Mouse (Mus musculus) urinary bladder, postnatal 36 days (tissue): ENCODE results near the gene Ptprt.
A peak's percentile ranks its signal among the peaks of the same experiment; 100 is the strongest.

Experiments
- DNase-seq, 2 experiments: peaks; one replicate each; pipeline ENCODE4 v3.0.0; 2022; ENCODE audit warnings: low spot score in 2 of 2, mixed read lengths in 1 of 2

Ptprt gene

GRCm38 (mm10) chr2:162411014-162411413 lies 249.9 kb downstream of the Ptprt start:
- DNase-seq: no peak

DNA sequence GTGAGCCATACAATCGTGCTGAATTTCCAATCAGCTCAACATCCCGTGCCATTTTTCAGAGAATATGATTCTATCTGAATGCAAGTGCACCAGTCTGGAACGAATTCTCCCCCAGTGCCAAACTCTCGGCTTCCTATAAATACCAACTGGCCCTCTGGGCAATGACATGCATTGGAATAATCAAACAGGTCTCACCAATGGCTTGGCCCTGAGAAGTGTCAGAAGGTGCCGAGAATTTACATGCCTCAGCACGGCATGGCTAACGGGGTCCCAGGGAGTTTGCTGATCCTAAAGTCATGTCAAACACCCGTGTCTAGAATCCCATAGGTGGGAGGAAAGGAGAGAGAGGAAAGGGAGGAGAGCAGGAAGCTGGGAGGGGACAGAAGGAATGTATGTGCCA lies 251.7 kb downstream of the Ptprt start:
- DNase-seq: no peak

GRCm38 (mm10) chr2:162401316-162402100 lies 259.4 kb downstream of the Ptprt start:
- DNase-seq: no peak

DNA sequence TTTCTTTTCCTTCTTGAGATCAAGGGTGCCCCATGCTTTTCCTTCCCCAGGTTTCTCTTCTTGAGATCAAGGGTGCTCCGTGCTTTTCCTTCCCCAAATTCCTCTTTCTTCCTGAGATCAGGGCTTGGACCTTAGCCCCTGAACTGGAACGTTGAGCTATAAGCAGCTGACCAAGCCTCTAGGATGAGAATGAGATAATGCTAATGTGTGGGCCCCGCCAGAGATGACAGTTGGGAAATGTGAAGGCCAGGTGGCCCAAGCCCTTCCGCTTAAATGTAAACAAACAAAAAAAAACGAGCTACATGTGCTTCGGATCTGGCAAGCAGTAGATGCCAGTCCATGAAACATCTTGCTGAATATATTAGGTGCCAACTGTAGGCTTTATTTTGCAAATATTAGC lies 266.3 kb downstream of the Ptprt start:
- DNase-seq: no peak

DNA sequence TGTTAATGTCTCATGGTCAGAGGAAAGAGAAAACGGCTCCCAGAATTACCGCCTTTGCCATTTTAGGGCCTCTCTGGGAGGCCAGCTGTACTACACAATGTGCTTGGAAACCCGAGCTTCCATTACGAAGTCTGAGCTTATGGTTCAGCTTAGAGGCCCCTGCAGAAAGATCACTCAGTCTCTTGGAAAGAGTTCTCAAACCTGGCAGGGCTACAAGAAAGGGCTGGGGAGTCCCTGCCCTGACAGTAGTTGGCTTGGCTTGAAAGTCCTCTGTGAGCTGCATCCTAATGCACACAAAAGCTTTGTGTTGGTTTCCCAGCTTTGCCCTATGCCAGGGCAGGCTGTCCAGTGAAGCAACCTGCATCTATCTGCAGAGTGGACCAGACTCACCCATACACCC lies 269.1 kb downstream of the Ptprt start:
- no peak for DNase-seq

GRCm38 (mm10) chr2:162377309-162377708 lies 283.6 kb downstream of the Ptprt start:
- DNase-seq: no peak

DNA sequence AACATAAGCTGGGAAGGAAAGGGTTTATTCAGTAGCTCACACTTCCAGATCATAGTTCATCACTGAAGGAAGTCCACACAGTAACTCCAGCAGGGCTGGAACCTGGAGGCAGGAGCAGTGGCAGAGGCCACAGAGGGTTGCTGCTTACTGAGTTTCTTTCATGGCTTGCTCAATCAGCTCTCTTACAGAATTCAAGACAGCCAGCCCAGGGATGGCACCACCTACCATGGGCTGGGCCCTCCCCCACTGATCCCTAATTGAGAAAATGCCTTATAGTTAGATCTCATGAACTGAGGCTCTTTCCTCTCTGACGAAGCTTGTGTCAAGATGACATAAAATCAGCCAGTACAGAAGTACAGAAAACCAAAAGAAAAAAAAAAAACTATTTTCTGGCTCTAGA lies 311.9 kb downstream of the Ptprt start:
- DNase-seq: no peak

DNA sequence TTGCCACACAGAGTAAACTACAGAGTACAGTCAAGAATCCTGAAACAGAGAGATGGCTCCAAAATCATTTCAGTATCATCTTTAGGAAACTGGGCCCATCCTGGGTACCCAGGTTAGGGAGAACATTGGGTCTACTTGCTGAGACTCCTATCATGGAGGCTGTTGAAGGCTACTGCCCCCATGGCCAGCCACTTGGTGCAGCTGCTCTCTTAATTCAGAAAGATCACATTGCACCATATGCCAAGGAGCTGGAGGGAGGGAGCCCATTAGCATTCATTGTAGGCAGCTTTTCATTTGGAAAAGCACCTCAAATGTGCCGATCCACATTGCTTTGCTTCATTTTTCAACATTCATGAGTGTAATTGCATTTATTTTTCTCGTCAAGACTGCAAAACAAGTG lies 319.1 kb downstream of the Ptprt start:
- DNase-seq: no peak

DNA sequence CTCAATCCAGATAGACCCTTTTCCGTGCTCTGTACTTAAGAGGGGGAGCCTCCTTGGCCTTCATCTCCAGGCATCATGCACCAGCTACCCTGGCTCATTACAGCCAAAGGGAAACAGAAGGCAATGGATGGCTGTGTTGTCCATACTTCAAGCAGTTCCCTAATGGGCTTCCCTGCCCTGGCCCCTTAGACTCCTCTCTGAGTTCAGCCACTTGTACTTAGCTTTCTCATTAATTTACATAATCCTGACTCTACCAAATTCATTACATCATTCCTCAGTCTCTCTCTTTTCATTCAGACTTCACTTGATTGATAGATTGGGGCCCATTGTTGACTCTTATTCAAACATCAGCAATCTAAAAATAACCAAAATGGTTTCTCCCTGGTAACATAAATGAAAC lies 320.7 kb downstream of the Ptprt start:
- no peak for DNase-seq

- no peak for DNase-seq
Measured at GRCm38 (mm10) chr2:162332066-162332683, 328.8 kb downstream of the Ptprt start.

GRCm38 (mm10) chr2:162329430-162329829 lies 331.5 kb downstream of the Ptprt start:
- no peak for DNase-seq

DNA sequence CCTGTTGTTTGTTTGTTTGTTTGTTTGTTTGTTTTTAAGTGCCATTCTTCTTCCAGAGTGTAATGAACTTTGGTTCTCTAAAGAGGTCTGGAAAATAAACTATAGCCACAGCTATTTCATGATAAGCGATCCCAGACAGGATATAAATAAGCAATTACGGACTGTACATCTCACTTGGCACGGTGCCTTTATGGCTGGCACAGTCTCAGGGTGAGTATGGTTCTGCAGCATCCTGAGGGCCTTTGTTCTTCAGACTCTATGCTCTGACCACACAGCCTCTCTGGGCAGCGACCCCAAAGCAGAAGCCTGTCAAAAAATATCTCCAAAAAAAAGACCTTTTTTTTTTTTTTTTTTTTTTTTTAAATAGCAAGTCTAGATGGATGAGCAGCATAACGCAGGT lies 338.5 kb downstream of the Ptprt start:
- DNase-seq: no peak

- DNase-seq: no peak
Measured at GRCm38 (mm10) chr2:162307996-162308395, 353.0 kb downstream of the Ptprt start.

DNA sequence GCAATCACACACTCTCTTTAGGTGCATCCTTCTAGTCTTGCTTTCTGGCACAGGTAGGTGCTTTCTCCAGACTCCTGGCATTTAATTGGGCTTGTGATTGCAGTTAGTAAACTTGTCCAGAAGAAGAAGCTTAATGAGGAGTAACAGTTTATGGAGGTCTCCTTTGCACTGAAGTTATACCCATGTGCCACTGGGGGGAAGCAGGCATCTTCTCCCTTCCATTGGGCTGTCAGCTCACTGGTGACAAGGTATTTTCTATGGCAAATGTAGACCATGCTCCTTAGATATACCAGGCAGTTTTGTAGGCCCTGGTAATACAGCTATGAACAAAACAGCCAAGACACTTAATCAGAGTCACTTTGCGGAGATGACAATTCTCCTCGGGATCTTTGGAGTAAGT lies 366.9 kb downstream of the Ptprt start:
- DNase-seq: no peak

- DNase-seq: no peak
Measured at GRCm38 (mm10) chr2:162282606-162283005, 378.3 kb downstream of the Ptprt start.

GRCm38 (mm10) chr2:162282121-162282520 lies 378.8 kb downstream of the Ptprt start:
- no peak for DNase-seq

DNA sequence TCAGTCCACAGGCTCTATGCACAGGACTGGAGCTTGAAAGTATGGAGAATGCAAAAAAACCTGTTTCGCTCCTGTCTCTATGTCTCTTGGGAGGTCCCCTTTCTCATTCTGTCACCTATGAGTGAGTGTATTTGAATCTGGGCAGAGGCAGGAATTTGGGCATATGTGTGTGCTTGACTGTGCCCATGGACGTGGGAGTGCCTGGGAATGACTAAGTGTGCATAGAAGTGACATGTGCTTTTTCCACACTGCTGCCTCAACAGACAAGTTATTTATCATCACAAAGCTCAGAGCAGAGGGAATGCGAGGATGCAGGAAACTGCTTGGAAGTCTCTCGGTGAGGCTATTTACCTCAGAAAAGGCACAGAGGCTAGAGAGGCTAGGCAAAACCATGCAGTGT lies 387.1 kb downstream of the Ptprt start:
- DNase-seq: no peak

DNA sequence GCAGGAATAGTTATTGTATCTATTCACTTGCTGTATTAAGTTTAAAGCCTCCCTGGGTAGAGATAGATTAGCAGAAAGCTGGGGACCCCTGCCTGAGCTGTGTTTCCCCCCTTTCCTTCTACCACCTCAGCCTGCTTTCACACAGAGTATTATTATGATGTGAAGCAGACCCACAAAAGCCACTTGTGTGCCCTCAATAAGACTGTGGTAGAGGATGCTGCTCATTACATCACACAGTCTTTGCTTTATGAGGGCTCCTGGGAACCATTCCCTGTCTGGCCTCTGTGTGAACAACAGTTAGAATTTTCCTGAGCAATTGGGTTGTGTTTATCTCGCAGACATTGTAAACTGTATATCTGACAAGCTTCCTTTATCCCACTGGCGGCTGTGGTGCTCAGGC lies 409.7 kb downstream of the Ptprt start:
- no peak for DNase-seq

DNA sequence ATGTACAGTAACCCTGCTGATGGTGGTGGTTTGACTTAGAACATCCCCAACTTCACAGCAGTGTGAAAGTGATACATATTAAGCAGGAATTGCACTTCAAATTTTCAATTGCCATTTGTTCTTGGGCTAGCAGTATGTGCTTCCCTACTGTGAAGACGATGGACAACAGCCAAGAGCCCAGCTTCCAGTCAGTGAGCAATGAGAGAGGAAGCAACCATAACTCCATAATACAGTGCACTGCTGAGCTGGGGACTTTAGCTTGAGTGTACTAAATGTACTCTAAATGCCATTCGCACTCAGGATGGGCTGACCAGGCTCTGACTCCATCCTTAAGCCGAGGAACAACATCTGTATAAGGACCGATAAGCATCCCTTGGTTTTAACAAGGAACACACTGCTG lies 412.7 kb downstream of the Ptprt start:
- no peak for DNase-seq

- DNase-seq: no peak
Measured at GRCm38 (mm10) chr2:162222476-162222875, 438.5 kb downstream of the Ptprt start.

DNA sequence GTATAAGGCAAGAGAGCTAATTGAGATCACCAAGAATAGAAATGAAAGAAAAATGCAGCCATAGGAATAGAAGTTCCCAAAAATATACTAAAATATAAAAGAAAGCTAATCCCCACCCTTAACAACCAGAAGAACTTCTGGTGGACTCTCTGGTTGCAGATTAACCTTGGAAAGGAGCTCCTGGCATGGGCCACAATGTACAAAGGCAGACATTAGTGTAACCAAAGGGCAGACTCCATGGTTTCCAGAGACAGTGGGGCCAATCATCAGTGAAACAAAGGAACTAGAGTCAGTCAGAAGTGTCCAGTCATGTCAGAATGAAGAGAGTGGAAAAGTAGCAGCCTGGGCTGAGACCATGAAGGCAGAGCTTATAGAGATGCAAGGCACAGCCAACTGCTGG lies 440.4 kb downstream of the Ptprt start:
- DNase-seq: no peak

- peak in 1 of 2 experiments; percentile 15 for DNase-seq
Measured at GRCm38 (mm10) chr2:162219507-162219906, 441.4 kb downstream of the Ptprt start.

DNA sequence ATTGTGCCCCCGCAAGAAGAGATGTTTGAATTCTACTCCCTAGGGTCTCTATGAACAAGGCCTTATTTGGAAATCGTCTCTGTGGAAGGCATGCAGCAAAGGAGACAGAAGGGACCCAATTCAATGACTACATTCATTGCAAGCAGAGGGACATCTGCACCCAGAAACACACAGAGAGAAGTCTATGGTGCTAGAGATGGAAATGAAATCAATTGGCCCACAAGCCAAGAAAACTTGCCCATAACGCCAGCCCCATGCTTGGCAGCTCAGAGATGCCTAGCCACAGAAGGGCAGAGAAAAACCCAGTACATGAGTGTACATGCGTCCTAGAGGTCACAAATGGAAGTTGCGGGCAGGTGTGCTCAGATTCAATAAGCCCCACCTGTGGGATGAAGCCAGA lies 443.1 kb downstream of the Ptprt start:
- DNase-seq: no peak

DNA sequence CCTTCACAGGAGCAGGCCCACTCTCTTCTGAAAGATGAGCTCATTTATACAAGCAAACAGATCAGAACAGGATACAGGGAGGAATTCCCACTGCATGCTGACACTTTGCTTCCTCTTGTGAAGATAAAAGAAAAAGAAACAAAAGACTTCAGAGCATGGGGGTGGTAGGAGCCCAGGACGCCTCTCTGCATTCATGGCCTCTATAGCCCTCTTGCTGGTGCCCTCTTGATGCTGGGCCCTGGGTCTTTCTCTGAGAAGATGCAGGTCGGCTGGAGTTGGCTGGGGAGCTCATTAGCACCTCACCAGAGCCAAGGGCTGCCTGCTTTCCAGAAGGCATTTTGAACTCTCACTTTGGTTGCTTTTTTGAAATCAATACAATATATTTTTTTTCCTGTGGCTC lies 448.6 kb downstream of the Ptprt start:
- DNase-seq: no peak
